Mouse (Mus musculus) spleen, adult 18-20 months (tissue): ENCODE data around the gene Polr1b.

Experiments
- DNase-seq, 2 experiments: peaks; one replicate each; pipeline ENCODE4 v3.0.0; 2022; ENCODE audit warnings: mixed read lengths in 2 of 2

The Polr1b gene

GRCm38 (mm10) chr2:129100784-129101310 is at the start of gene Polr1b:
TSS of gene Polr1b (plus strand) at chr2:129100995.
- peak; percentile 78 to 87 for DNase-seq

GRCm38 (mm10) chr2:129052451-129052983 is 48.3 kb upstream of the Polr1b start:
- no peak for DNase-seq

- DNase-seq, result no peak
Measured at GRCm38 (mm10) chr2:129055741-129056140, 45.1 kb upstream of the Polr1b start.

GRCm38 (mm10) chr2:129056597-129056996 is 44.2 kb upstream of the Polr1b start:
- peak in 1 of 2 experiments; percentile 47 for DNase-seq

- no peak for DNase-seq
Measured at GRCm38 (mm10) chr2:129057256-129057655, 43.5 kb upstream of the Polr1b start.

- DNase-seq, result no peak
Measured at GRCm38 (mm10) chr2:129057920-129058361, 42.9 kb upstream of the Polr1b start.

- no peak for DNase-seq
Measured at GRCm38 (mm10) chr2:129061456-129062059, 39.2 kb upstream of the Polr1b start.

GRCm38 (mm10) chr2:129065437-129066282 is 35.1 kb upstream of the Polr1b start, which contains the start of gene Ttl:
TSS of gene Ttl (plus strand) at chr2:129065942.
- DNase-seq, result peak; percentile 66 to 77

GRCm38 (mm10) chr2:129066326-129066725 is 34.5 kb upstream of the Polr1b start:
- DNase-seq, result peak in 1 of 2 experiments; percentile 24

- no peak for DNase-seq
Measured at GRCm38 (mm10) chr2:129070296-129070695, 30.5 kb upstream of the Polr1b start.

- DNase-seq, result peak; percentile 20 to 45
Measured at GRCm38 (mm10) chr2:129078313-129078712, 22.5 kb upstream of the Polr1b start.

- DNase-seq, result no peak
Measured at GRCm38 (mm10) chr2:129079194-129079593, 21.6 kb upstream of the Polr1b start.

GRCm38 (mm10) chr2:129081097-129081496 is 19.7 kb upstream of the Polr1b start:
- no peak for DNase-seq

- DNase-seq, result no peak
Measured at GRCm38 (mm10) chr2:129083514-129083913, 17.3 kb upstream of the Polr1b start.

GRCm38 (mm10) chr2:129084959-129085358 is 15.8 kb upstream of the Polr1b start:
- peak in 1 of 2 experiments; percentile 33 for DNase-seq

GRCm38 (mm10) chr2:129087520-129087919 is 13.3 kb upstream of the Polr1b start:
- no peak for DNase-seq

GRCm38 (mm10) chr2:129090370-129090769 is 10.4 kb upstream of the Polr1b start:
- no peak for DNase-seq

GRCm38 (mm10) chr2:129092810-129093209 is 8.0 kb upstream of the Polr1b start:
- no peak for DNase-seq

GRCm38 (mm10) chr2:129093926-129094724 is 6.7 kb upstream of the Polr1b start:
- peak; percentile 38 to 54 for DNase-seq

- DNase-seq, result no peak
Measured at GRCm38 (mm10) chr2:129112924-129113323, 12.1 kb downstream of the Polr1b start.

GRCm38 (mm10) chr2:129115706-129116367 is 15.0 kb downstream of the Polr1b start:
- no peak for DNase-seq

- DNase-seq, result no peak
Measured at GRCm38 (mm10) chr2:129116368-129116739, 15.6 kb downstream of the Polr1b start.
